ENCODE assay signal across 20 mouse cellular contexts in genomic region chr8:78946085-78946484, GRCm38 (mm10).
"Had no signal": no experiment of that assay in that cellular context is flagged by ENCODE, and none has a peak within 500 bp of the region (broad histone marks: within the 10 kb centered on the region; RNA-seq: fewer than 3 reads in every experiment).

No protein-coding gene starts in this region.

- H3K36me3 ChIP-seq: midbrain, embryonic 10.5 days; midbrain, embryonic 12.5 days; neural tube, embryonic 13.5 days; neural tube, embryonic 15.5 days had no signal

- DNase-seq: lung, adult 18-20 months; lung, embryonic 14.5 days; lung, postnatal 10 days; lung, postnatal 4 days; midbrain, embryonic 14.5 days; retina, postnatal 1 day; right cerebral cortex, adult 18-20 months; right cerebral cortex, postnatal 25 days; right cerebral cortex, postnatal 4 days; spleen, adult 18-20 months; thymus, adult 18-20 months; thymus, postnatal 14 days; thymus, postnatal 36 days had no signal

- H3K4me2 ChIP-seq: lung, embryonic 14.5 days; midbrain, embryonic 12.5 days; neural tube, embryonic 13.5 days; neural tube, embryonic 15.5 days had no signal

- ATAC-seq: midbrain, embryonic 16.5 days had no signal

- H3K9ac ChIP-seq: liver, embryonic 14.5 days; lung, embryonic 14.5 days; midbrain, embryonic 12.5 days; neural tube, embryonic 13.5 days; neural tube, embryonic 15.5 days had no signal

- H3K9me3 ChIP-seq: midbrain, embryonic 10.5 days; midbrain, embryonic 12.5 days; neural tube, embryonic 13.5 days; neural tube, embryonic 15.5 days had no signal

- H3K4me1 ChIP-seq: midbrain, embryonic 10.5 days; midbrain, embryonic 12.5 days; neural tube, embryonic 13.5 days; neural tube, embryonic 15.5 days had no signal

- H3K27me3 ChIP-seq: midbrain, embryonic 12.5 days; neural tube, embryonic 13.5 days; neural tube, embryonic 15.5 days had no signal

- H3K27ac ChIP-seq: liver, embryonic 14.5 days; midbrain, embryonic 10.5 days; midbrain, embryonic 12.5 days; neural tube, embryonic 13.5 days; neural tube, embryonic 15.5 days had no signal

- H3K4me3 ChIP-seq: midbrain, embryonic 10.5 days; midbrain, embryonic 12.5 days; myocyte; neural tube, embryonic 13.5 days; neural tube, embryonic 15.5 days had no signal
